Mouse (Mus musculus) telencephalon, adult 2 months (tissue): Measurements from ENCODE around the gene Gm17482.
"Not testable (repeated sequence)": the region's sequence is repeated elsewhere in the genome, so short reads cannot be mapped to it uniquely, and the experiment has no call there.

Experiments
- DNase-seq: peaks from one replicate; pipeline ENCODE4 v3.0.0-alpha.2; 2011; ENCODE audit warnings: low read depth, low spot score

Gene Gm17482

GRCm38 (mm10) chr6:115227043-115227442, at the start of gene Gm17482:
TSS of gene Gm17482 (plus strand) at chr6:115227343.
- DNase-seq, result no peak

- no peak for DNase-seq
Measured at GRCm38 (mm10) chr6:115178826-115179225, 48.3 kb upstream of the Gm17482 start.

- no peak for DNase-seq
Measured at GRCm38 (mm10) chr6:115181094-115181493, 46.0 kb upstream of the Gm17482 start.

GRCm38 (mm10) chr6:115191111-115191510, 36.0 kb upstream of the Gm17482 start:
- DNase-seq, result no peak

- DNase-seq, result no peak
Measured at GRCm38 (mm10) chr6:115200753-115201152, 26.4 kb upstream of the Gm17482 start.

- DNase-seq, result no peak
Measured at GRCm38 (mm10) chr6:115203029-115203428, 24.1 kb upstream of the Gm17482 start.

- DNase-seq, result peak; percentile 54
Measured at GRCm38 (mm10) chr6:115210187-115210586, 17.0 kb upstream of the Gm17482 start.

- DNase-seq, result no peak
Measured at GRCm38 (mm10) chr6:115210820-115211219, 16.3 kb upstream of the Gm17482 start.

GRCm38 (mm10) chr6:115212132-115212903, 14.8 kb upstream of the Gm17482 start:
- no peak for DNase-seq

GRCm38 (mm10) chr6:115213129-115213528, 14.0 kb upstream of the Gm17482 start:
- DNase-seq, result no peak

- DNase-seq, result peak; percentile 82
Measured at GRCm38 (mm10) chr6:115221215-115221641, 5.9 kb upstream of the Gm17482 start.

- peak; percentile 56 for DNase-seq
Measured at GRCm38 (mm10) chr6:115225519-115225918, 1.6 kb upstream of the Gm17482 start.

- peak; percentile 70 for DNase-seq
Measured at GRCm38 (mm10) chr6:115227529-115227928, 386 bp downstream of the Gm17482 start.

GRCm38 (mm10) chr6:115230557-115230956, 3.4 kb downstream of the Gm17482 start:
- DNase-seq, result no peak

GRCm38 (mm10) chr6:115231836-115232235, 4.7 kb downstream of the Gm17482 start:
- no peak for DNase-seq

GRCm38 (mm10) chr6:115232562-115232961, 5.4 kb downstream of the Gm17482 start:
- no peak for DNase-seq

- no peak for DNase-seq
Measured at GRCm38 (mm10) chr6:115238031-115239027, 11.2 kb downstream of the Gm17482 start.

- DNase-seq, result no peak
Measured at GRCm38 (mm10) chr6:115239335-115239734, 12.2 kb downstream of the Gm17482 start.

- DNase-seq, result not testable (repeated sequence)
Measured at GRCm38 (mm10) chr6:115240431-115240830, 13.3 kb downstream of the Gm17482 start.

GRCm38 (mm10) chr6:115241131-115241699, 14.1 kb downstream of the Gm17482 start:
- DNase-seq, result no peak

- DNase-seq, result no peak
Measured at GRCm38 (mm10) chr6:115241939-115242338, 14.8 kb downstream of the Gm17482 start.

GRCm38 (mm10) chr6:115244222-115244621, 17.1 kb downstream of the Gm17482 start:
- DNase-seq, result no peak
